Mouse (Mus musculus) lung, postnatal 14 days (tissue): ENCODE data around the gene Gm5416.
"Not testable (repeated sequence)": the region's sequence is repeated elsewhere in the genome, so short reads cannot be mapped to it uniquely, and the experiment has no call there.

ENCODE experiments used
- DNase-seq: peaks from one replicate; pipeline ENCODE4 v3.0.0; 2021

Gene Gm5416

GRCm38 (mm10) chr16:36209967-36210453 is at the start of gene Gm5416:
TSS of gene Gm5416 (plus strand) at chr16:36210403.
- DNase-seq, result no peak

GRCm38 (mm10) chr16:36167841-36168240 is 42.4 kb upstream of the Gm5416 start:
- DNase-seq, result not testable (repeated sequence)

- no peak for DNase-seq
Observed at GRCm38 (mm10) chr16:36176108-36176507, 34.1 kb upstream of the Gm5416 start.

GRCm38 (mm10) chr16:36179910-36180309 is 30.3 kb upstream of the Gm5416 start:
- DNase-seq, result no peak

GRCm38 (mm10) chr16:36183912-36184311 is 26.3 kb upstream of the Gm5416 start, which contains the start of gene Gm5483:
TSS of gene Gm5483 (plus strand) at chr16:36184212.
- DNase-seq, result not testable (repeated sequence)

- DNase-seq, result no peak
Observed at GRCm38 (mm10) chr16:36199226-36199625, 11.0 kb upstream of the Gm5416 start.

GRCm38 (mm10) chr16:36203846-36204245 is 6.4 kb upstream of the Gm5416 start:
- DNase-seq, result no peak

- DNase-seq, result not testable (repeated sequence)
Observed at GRCm38 (mm10) chr16:36205684-36206083, 4.5 kb upstream of the Gm5416 start.

- DNase-seq, result not testable (repeated sequence)
Observed at GRCm38 (mm10) chr16:36221168-36221567, 11.0 kb downstream of the Gm5416 start, which contains the start of gene 2010005H15Rik. TSS of gene 2010005H15Rik (plus strand) at chr16:36221468.

- DNase-seq, result not testable (repeated sequence)
Observed at GRCm38 (mm10) chr16:36260585-36260984, 50.4 kb downstream of the Gm5416 start.
